Mouse (Mus musculus) regulatory T cell (primary cell): ENCODE measurements around the gene Myocd.

Experiments
- in situ Hi-C: fragments of 300-600 bp; cut with MboI, MseI; formaldehyde crosslinking; loops from one replicate; pipeline ENCODE4 v1.15.1; 2025; ENCODE audit warnings: high pct_unique_total_duplicates

The Myocd gene

DNA sequence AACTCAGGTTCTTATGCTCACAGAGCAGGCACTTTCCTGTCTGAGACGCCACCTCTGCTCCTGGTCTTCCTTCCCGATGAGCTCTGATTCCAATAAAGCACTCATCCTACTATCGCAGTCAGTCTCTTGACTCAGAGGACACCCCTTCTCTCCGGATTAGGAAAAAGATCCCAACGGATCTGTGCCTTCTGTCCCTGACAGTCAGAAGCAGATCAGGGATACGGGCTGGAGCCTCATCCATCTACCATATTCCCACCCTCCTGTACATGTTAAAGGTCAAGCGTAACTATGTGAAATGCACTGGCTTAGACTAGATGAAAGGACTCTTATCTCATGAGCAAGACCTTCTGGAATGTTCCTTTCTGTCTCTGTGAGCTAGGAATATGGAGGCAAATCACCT, 121.3 kb downstream of the Myocd start:
- in situ Hi-C loops = no loop called here

DNA sequence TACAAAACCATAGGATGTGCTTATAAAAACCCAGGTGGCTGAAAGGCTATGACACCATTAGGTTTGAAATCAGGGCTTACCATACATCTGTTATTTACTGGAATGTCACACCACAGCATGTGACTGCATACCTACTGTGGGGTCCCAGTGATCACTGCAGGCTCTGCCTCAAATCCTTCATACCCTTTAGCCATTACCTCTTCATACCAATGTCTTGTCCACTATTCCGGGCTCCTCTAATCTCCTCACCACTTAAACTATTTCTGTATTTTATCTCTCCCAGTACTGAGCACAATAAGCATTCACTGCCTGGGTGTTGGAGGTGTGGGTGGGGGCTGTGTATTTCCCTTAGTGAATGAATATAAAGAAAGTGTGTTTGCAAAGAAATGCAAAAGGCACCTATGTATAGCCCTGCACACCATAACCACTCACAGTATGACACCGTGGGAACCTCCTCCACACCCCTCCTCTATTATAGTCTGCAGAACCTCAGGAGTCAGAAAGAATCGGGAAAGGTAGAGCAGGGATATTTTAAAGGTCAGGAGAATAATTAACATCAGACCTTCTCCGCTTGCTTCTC, 126.9 kb downstream of the Myocd start:
- in situ Hi-C loops = no loop called here

DNA sequence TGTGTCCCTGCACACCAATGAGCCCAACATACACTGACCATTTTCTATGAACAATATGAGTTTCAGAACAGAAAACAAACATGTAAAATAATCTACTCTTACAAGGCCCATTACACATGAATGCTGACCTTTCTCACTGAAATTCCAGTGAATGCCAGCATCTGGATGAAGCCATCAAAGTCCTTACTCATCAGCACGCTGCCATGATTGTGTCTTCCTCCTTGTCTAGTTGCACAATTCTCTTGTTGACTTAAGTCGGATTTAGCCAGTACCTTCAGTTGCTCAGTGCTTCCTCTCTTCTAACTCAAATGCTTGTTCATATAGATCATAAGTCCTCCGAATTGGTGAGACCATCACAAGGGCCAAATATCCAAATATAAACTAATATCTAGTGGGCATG, 130.8 kb downstream of the Myocd start:
- in situ Hi-C loops = no loop called here

DNA sequence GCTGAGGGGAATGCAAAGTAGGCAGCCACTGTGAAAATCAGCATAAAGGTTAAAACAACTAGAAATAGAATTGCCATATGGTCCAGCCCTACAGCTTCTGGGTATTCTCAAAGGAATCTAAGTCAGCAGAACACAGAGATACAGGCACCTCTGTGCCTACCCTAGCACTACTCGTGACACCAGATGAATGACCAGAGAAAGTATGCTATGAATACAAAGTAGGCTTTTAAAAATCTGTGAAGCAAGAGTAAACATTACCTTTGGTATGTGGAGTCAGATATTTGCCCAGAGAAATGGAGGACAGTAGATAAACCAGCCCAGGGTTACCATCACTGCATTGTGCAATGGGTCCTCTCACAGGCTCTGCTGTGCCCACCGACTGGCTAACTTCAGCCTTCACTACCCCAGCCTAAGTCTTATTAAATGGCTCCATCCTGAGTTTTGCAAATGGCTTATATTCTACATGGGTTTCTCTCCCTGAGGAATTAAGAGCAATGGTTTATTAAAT, 132.6 kb downstream of the Myocd start:
- in situ Hi-C loops = no loop called here

DNA sequence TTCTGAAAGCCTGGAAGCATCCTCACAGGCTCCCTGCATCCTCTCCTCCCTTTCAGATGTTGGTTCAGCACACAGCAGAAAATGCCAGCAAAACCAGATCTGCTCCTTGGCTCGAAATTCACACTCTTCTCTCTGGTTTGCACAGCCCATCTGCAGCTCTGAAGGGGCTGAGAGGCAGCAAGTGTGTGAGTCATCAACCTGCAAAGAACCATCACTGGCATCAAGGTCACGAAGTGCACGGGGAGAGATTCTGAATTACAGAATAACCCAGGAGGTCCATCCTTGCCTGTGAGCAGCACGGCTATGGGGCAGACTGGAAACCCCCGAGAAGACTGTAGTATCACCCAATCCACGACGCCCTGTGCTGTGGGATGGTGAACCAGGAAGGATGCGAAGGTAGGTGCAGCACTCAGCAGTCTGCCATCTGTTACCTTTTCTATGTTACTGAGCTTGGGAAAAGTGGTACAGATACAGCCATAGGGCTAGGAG, 134.5 kb downstream of the Myocd start:
- in situ Hi-C loops = no loop called here

DNA sequence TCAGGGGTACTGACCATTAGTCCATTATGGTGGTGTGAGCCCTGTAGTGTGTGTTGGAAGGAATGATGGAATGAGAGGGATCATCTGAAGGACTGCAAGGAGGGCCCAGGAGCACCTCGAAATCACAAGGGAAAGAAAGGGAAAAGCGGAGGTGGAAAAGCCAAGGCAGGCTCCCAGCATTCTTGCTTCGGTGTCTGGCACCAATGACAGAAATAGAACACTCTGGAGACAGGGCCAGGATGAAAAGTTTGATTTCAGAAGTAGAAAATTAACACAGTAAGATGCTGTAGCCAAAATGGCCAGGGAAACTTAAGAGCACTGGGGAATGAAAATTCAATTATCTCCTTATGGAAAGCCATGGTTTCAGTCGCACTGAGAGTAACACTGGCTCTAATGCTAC, 136.1 kb downstream of the Myocd start:
- in situ Hi-C loops = no loop called here

DNA sequence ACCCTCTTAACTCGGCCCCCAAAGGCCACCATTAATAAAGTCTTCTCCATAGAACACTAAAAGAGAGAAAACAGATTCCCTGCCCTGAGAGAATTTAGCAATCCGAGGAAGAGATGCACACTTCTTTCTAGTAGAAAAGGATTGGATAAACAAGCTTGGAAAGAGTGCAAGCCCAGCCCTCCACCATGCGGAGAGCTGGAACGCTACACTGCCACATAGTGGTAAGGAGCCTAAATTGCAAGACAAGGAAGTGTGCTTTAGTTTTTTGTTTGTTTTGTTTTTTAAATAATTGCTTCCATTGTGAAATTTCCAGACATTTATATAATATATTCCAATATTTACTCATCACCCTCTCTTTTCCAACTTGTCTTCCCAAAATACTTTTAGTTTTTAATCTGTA, 140.7 kb downstream of the Myocd start:
- in situ Hi-C loops = no loop called here

DNA sequence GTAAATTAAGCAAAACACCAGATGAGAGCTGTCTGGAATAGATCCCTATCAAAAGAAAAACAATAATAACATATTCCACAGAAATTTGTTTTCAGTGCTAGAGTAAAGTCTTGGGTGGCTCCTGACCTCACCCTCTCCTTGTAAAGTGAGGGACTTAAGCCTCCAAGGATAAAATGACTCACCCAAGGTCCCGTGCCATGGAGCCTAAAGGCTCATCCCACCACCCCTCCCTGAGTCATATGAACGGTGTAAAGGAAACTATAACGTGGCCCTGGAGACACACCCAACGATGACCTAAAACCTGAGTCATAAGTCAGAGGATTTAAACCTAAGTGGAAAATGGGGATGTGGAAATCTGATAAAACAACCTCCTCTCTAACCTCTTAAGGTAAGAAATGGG, 141.1 kb downstream of the Myocd start:
- in situ Hi-C loops = no loop called here

DNA sequence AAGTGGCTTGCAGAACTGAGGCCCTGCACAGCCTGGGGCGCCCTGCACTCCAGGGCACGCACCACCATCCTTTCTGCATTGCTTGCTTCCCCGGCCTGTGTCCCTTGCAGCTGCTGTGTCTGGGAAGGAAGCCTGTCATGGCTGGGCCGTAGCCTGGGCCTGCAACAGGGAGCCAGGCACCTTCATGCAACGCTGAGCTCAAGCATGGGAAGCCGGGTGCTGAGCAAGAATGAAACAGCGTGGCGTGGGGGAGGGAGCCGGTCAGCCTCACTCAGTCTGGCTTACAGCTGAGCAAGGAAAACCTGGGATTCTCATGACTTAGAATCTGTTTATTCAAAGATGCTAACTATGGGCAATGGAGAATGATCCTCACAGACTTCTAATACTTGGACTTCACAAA, 143.2 kb downstream of the Myocd start:
- in situ Hi-C loops = no loop called here
